Mouse (Mus musculus): ENCODE results near the gene Cadps2. TPM values are rescaled to one million over a fixed set of nuclear protein-coding genes. Genes with fewer than 3 reads are reported as not detected.

Gene Cadps2
- total and polyA plus RNA-seq, 3 experiments, result not detected

- no peaks in the 10 kb centered on the region for H3K36me3 ChIP-seq (replicated peaks in 1 of 2; ENCODE audit: control insufficient read depth in 1 of 2, insufficient read depth in 1 of 2, low read length in 1 of 2)
- dilution Hi-C loops (cut with MboI; ENCODE audit: extremely low pct_ligation_motif_present, extremely low pct_unique_long_range_greater_than_20kb, low sequenced_read_pairs), result no loop called here
These were observed 110.6 kb downstream of the Cadps2 start for GRCm38 (mm10) chr6:23728620-23729019.

GRCm38 (mm10) chr6:23723697-23724096 lies 115.5 kb downstream of the Cadps2 start:
- in situ Hi-C loops (cut with MboI; ENCODE audit: low pct_ligation_motif_present, low pct_unique_long_range_greater_than_20kb, low sequenced_read_pairs), result no loop called here
- no peak for DNase-seq (ENCODE audit: extremely low read depth)
- Histone ChIP-seq H3K9ac (ENCODE audit: insufficient read depth, low read depth) (no peak overlapping the region), H3K79me2 (replicated peaks; ENCODE audit: control insufficient read depth, extremely low read depth, insufficient read depth, poor library complexity, severe bottlenecking) (no peaks in the 10 kb centered on the region), H3K9me3 (replicated peaks; ENCODE audit: low read length) (no peaks in the 10 kb centered on the region), H3K27ac (ENCODE audit: insufficient read depth, low read depth) (no peak overlapping the region), H3K27me3 (replicated peaks) (no peaks in the 10 kb centered on the region), H3K4me3 (replicated peaks in 1 of 3; ENCODE audit: low read depth in 2 of 3, low read length in 2 of 3, poor library complexity in 1 of 3) (no peak overlapping the region), H3K36me3 (replicated peaks in 1 of 2; ENCODE audit: control insufficient read depth in 1 of 2, insufficient read depth in 1 of 2, low read length in 1 of 2) (no peaks in the 10 kb centered on the region), H3K4me2 (ENCODE audit: insufficient read depth, low read depth, poor library complexity, severe bottlenecking) (no peak overlapping the region), H3K4me1 (ENCODE audit: control insufficient read depth in 1 of 2, insufficient read depth in 2 of 2) (no peaks in the 10 kb centered on the region)
- TF ChIP-seq RAD21 (IDR thresholded peaks at IDR 0.05; ENCODE audit: low read depth, low read length) (no peak), SMC3 (IDR thresholded peaks at IDR 0.05; ENCODE audit: low read depth, low read length) (no peak), PAX5 (IDR thresholded peaks at IDR 0.05; ENCODE audit: low read length) (no peak), EP300 (IDR thresholded peaks at IDR 0.05; ENCODE audit: low read length) (no peak), GABPA (IDR thresholded peaks at IDR 0.05; ENCODE audit: insufficient replicate concordance, low read depth, low read length) (no peak), CHD1 (IDR thresholded peaks at IDR 0.05; ENCODE audit: low read depth, low read length) (no peak), CHD2 (IDR thresholded peaks at IDR 0.05; ENCODE audit: low read length) (no peak), USF1 (IDR thresholded peaks at IDR 0.05; ENCODE audit: low read depth, low read length) (no peak)
- dilution Hi-C loops (cut with MboI; ENCODE audit: extremely low pct_ligation_motif_present, extremely low pct_unique_long_range_greater_than_20kb, low sequenced_read_pairs), result no loop called here

More at GRCm38 (mm10) chr6:23728620-23729019, 110.6 kb downstream of the Cadps2 start:
- no peaks in the 10 kb centered on the region for H3K9me3 ChIP-seq (replicated peaks; ENCODE audit: low read length)
- no peaks in the 10 kb centered on the region for H3K4me1 ChIP-seq (ENCODE audit: control insufficient read depth in 1 of 2, insufficient read depth in 2 of 2)
- no peak overlapping the region for H3K9ac ChIP-seq (ENCODE audit: insufficient read depth, low read depth)
- no peak for TF ChIP-seq PAX5 (IDR thresholded peaks at IDR 0.05; ENCODE audit: low read length)
- no peak for TF ChIP-seq NELFE (IDR thresholded peaks at IDR 0.05; ENCODE audit: low read depth, low read length)
- no peak for TF ChIP-seq MAX (IDR thresholded peaks at IDR 0.05; ENCODE audit: low read length)
- TF ChIP-seq USF2 (conservative IDR thresholded peaks at IDR 0.05; ENCODE audit: low read depth, low read length), result no peak
- TF ChIP-seq POLR2AphosphoS2 (IDR thresholded peaks at IDR 0.05; ENCODE audit: low read depth, low read length), result no peak
- TF ChIP-seq JUND (conservative IDR thresholded peaks at IDR 0.05; ENCODE audit: low read depth, low read length), result no peak
- no peak for TF ChIP-seq POLR2A (IDR thresholded peaks at IDR 0.05; ENCODE audit: low read depth, low read length)
- no peak for TF ChIP-seq CTCF (conservative IDR thresholded peaks at IDR 0.05 in 1 of 2, IDR thresholded peaks at IDR 0.05 in 1 of 2; ENCODE audit: low read depth in 2 of 2, low read length in 2 of 2)
- TF ChIP-seq E2F4 (IDR thresholded peaks at IDR 0.05; ENCODE audit: insufficient replicate concordance, low read depth, low read length), result no peak
- no peaks in the 10 kb centered on the region for H3K27me3 ChIP-seq (replicated peaks)
- no peak for DNase-seq (ENCODE audit: extremely low read depth)
- no peak overlapping the region for H3K4me3 ChIP-seq (replicated peaks in 1 of 3; ENCODE audit: low read depth in 2 of 3, low read length in 2 of 3, poor library complexity in 1 of 3)
- H3K4me2 ChIP-seq (ENCODE audit: insufficient read depth, low read depth, poor library complexity, severe bottlenecking), result no peak overlapping the region
- no peak overlapping the region for H3K27ac ChIP-seq (ENCODE audit: insufficient read depth, low read depth)
- H3K79me2 ChIP-seq (replicated peaks; ENCODE audit: control insufficient read depth, extremely low read depth, insufficient read depth, poor library complexity, severe bottlenecking), result no peaks in the 10 kb centered on the region
- in situ Hi-C loops (cut with MboI; ENCODE audit: low pct_ligation_motif_present, low pct_unique_long_range_greater_than_20kb, low sequenced_read_pairs), result no loop called here

DNA sequence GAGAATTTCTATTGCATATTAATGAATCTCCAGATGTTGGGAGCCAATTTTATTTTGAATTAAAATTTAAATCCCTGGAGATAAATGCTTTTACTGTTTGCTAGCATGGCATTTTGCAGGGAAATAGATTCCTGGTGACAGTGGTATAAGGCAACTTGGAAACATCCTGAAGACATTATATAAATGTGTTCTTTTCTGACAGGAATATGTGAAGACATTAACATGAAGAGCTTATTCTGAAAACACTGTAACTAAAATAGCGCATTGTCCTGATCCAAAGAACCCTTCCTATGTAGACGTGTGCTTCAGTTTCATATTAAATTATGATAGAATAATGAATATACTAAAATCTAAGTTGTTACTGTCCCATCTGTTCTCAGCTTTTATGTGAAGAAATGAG lies 118.8 kb downstream of the Cadps2 start:
- Histone ChIP-seq H3K4me1 (ENCODE audit: control insufficient read depth in 1 of 2, insufficient read depth in 2 of 2) (no peaks in the 10 kb centered on the region), H3K27me3 (replicated peaks) (no peaks in the 10 kb centered on the region), H3K27ac (ENCODE audit: insufficient read depth, low read depth) (no peak overlapping the region), H3K36me3 (replicated peaks in 1 of 2; ENCODE audit: control insufficient read depth in 1 of 2, insufficient read depth in 1 of 2, low read length in 1 of 2) (no peaks in the 10 kb centered on the region), H3K9ac (ENCODE audit: insufficient read depth, low read depth) (no peak overlapping the region), H3K79me2 (replicated peaks; ENCODE audit: control insufficient read depth, extremely low read depth, insufficient read depth, poor library complexity, severe bottlenecking) (no peaks in the 10 kb centered on the region), H3K9me3 (replicated peaks; ENCODE audit: low read length) (no peaks in the 10 kb centered on the region), H3K4me3 (replicated peaks in 1 of 3; ENCODE audit: low read depth in 2 of 3, low read length in 2 of 3, poor library complexity in 1 of 3) (no peak overlapping the region), H3K4me2 (ENCODE audit: insufficient read depth, low read depth, poor library complexity, severe bottlenecking) (no peak overlapping the region)
- TF ChIP-seq SIN3A (IDR thresholded peaks at IDR 0.05; ENCODE audit: low read length) (no peak), EP300 (IDR thresholded peaks at IDR 0.05; ENCODE audit: low read length) (no peak), ZC3H11A (IDR thresholded peaks at IDR 0.05; ENCODE audit: low read depth, low read length) (no peak), PAX5 (IDR thresholded peaks at IDR 0.05; ENCODE audit: low read length) (no peak), ELF1 (IDR thresholded peaks at IDR 0.05; ENCODE audit: low read depth, low read length) (no peak), MAX (IDR thresholded peaks at IDR 0.05; ENCODE audit: low read length) (no peak), SMC3 (IDR thresholded peaks at IDR 0.05; ENCODE audit: low read depth, low read length) (no peak), ZNF384 (IDR thresholded peaks at IDR 0.05; ENCODE audit: low read depth, low read length) (no peak), E2F4 (IDR thresholded peaks at IDR 0.05; ENCODE audit: insufficient replicate concordance, low read depth, low read length) (no peak), UBTF (IDR thresholded peaks at IDR 0.05; ENCODE audit: low read depth, low read length) (no peak), NRF1 (IDR thresholded peaks at IDR 0.05; ENCODE audit: low read depth, low read length) (no peak), ETS1 (conservative IDR thresholded peaks at IDR 0.05; ENCODE audit: low read depth, low read length) (no peak), CTCF (conservative IDR thresholded peaks at IDR 0.05 in 1 of 2, IDR thresholded peaks at IDR 0.05 in 1 of 2; ENCODE audit: low read depth in 2 of 2, low read length in 2 of 2) (no peak), CHD1 (IDR thresholded peaks at IDR 0.05; ENCODE audit: low read depth, low read length) (no peak), ZMIZ1 (IDR thresholded peaks at IDR 0.05; ENCODE audit: low read depth, low read length) (no peak)
- in situ Hi-C loops (cut with MboI; ENCODE audit: low pct_ligation_motif_present, low pct_unique_long_range_greater_than_20kb, low sequenced_read_pairs) (no loop called here), dilution Hi-C loops (cut with MboI; ENCODE audit: extremely low pct_ligation_motif_present, extremely low pct_unique_long_range_greater_than_20kb, low sequenced_read_pairs) (no loop called here)
- DNase-seq (ENCODE audit: extremely low read depth), result no peak

All from CH12.LX (cell line).